Mouse (Mus musculus): Measurements from ENCODE around the gene Colgalt1.
A peak's percentile ranks its signal among the peaks of the same experiment; 100 is the strongest.

Gene Colgalt1

GRCm38 (mm10) chr8:71591017-71591416 lies 19.8 kb upstream of the Colgalt1 start:
- no peak for DNase-seq (ENCODE audit: low read depth, low spot score)

- peak; percentile 95 for DNase-seq (ENCODE audit: low read depth, low spot score)
Observed at GRCm38 (mm10) chr8:71591471-71592373, 19.1 kb upstream of the Colgalt1 start, which contains the start of gene Pgls. TSS of gene Pgls (plus strand) at chr8:71592176.

GRCm38 (mm10) chr8:71592374-71593170 lies 18.2 kb upstream of the Colgalt1 start:
- peak; percentile 76 for DNase-seq (ENCODE audit: low read depth, low spot score)

GRCm38 (mm10) chr8:71593556-71594323 lies 17.1 kb upstream of the Colgalt1 start:
- no peak for DNase-seq (ENCODE audit: low read depth, low spot score)

GRCm38 (mm10) chr8:71594324-71594722 lies 16.5 kb upstream of the Colgalt1 start:
- no peak for DNase-seq (ENCODE audit: low read depth, low spot score)

- DNase-seq (ENCODE audit: low read depth, low spot score), result peak; percentile 94
Observed at GRCm38 (mm10) chr8:71595862-71596261, 14.9 kb upstream of the Colgalt1 start.

- no peak for DNase-seq (ENCODE audit: low read depth, low spot score)
Observed at GRCm38 (mm10) chr8:71596384-71596783, 14.4 kb upstream of the Colgalt1 start.

- peak; percentile 50 for DNase-seq (ENCODE audit: low read depth, low spot score)
Observed at GRCm38 (mm10) chr8:71596798-71597197, 14.0 kb upstream of the Colgalt1 start.

- DNase-seq (ENCODE audit: low read depth, low spot score), result no peak
Observed at GRCm38 (mm10) chr8:71597451-71597850, 13.3 kb upstream of the Colgalt1 start, which contains the start of gene Fam129c. TSS of gene Fam129c (plus strand) at chr8:71597648.

GRCm38 (mm10) chr8:71598375-71598774 lies 12.4 kb upstream of the Colgalt1 start:
- DNase-seq (ENCODE audit: low read depth, low spot score), result no peak

GRCm38 (mm10) chr8:71598841-71599240 lies 12.0 kb upstream of the Colgalt1 start:
- DNase-seq (ENCODE audit: low read depth, low spot score), result no peak

GRCm38 (mm10) chr8:71601939-71602665 lies 8.7 kb upstream of the Colgalt1 start:
- DNase-seq (ENCODE audit: low read depth, low spot score), result peak; percentile 64

- no peak for DNase-seq (ENCODE audit: low read depth, low spot score)
Observed at GRCm38 (mm10) chr8:71602666-71603334, 8.0 kb upstream of the Colgalt1 start.

- DNase-seq (ENCODE audit: low read depth, low spot score), result no peak
Observed at GRCm38 (mm10) chr8:71604021-71604420, 6.8 kb upstream of the Colgalt1 start.

- no peak for DNase-seq (ENCODE audit: low read depth, low spot score)
Observed at GRCm38 (mm10) chr8:71612141-71612540, 1.3 kb downstream of the Colgalt1 start.

- DNase-seq (ENCODE audit: low read depth, low spot score), result no peak
Observed at GRCm38 (mm10) chr8:71613418-71613817, 2.6 kb downstream of the Colgalt1 start.

- DNase-seq (ENCODE audit: low read depth, low spot score), result no peak
Observed at GRCm38 (mm10) chr8:71619786-71620185, 9.0 kb downstream of the Colgalt1 start.

- no peak for DNase-seq (ENCODE audit: low read depth, low spot score)
Observed at GRCm38 (mm10) chr8:71625088-71625487, 14.3 kb downstream of the Colgalt1 start.

- DNase-seq (ENCODE audit: low read depth, low spot score), result no peak
Observed at GRCm38 (mm10) chr8:71626753-71627152, 16.0 kb downstream of the Colgalt1 start.

Data from CD4-positive, CD25-positive, alpha-beta regulatory T cell, adult 2 months (primary cell).